Mouse (Mus musculus) ES-Bruce4 (cell line): Measurements from ENCODE around the gene Slc9a6. TPM values are rescaled to one million over a fixed set of nuclear protein-coding genes. Genes with fewer than 3 reads are reported as not detected.

Source experiments
- H3K27ac ChIP-seq: 2 replicates; pipeline ENCODE4 v1.5.1; 2012; ENCODE audit warnings: low read length, inconsistent platforms; ENCODE audit not compliant: insufficient read depth
- H3K27me3 ChIP-seq: 2 replicates; pipeline ENCODE4 v1.6.1; 2012; ENCODE audit warnings: mild to moderate bottlenecking, low read length, inconsistent platforms; ENCODE audit not compliant: control insufficient read depth, poor library complexity, insufficient read depth, severe bottlenecking
- H3K36me3 ChIP-seq: 2 replicates; pipeline ENCODE4 v1.6.1; 2012; ENCODE audit warnings: inconsistent platforms, mild to moderate bottlenecking, low read length, moderate library complexity; ENCODE audit not compliant: control insufficient read depth, poor library complexity, insufficient read depth, severe bottlenecking
- H3K4me1 ChIP-seq: one replicate; pipeline ENCODE4 v1.8.1; 2011; ENCODE audit warnings: low read length; ENCODE audit not compliant: control insufficient read depth, insufficient read depth
- H3K4me3 ChIP-seq: 2 replicates; pipeline ENCODE4 v1.5.1; 2011; ENCODE audit warnings: low read depth, mild to moderate bottlenecking, low read length
- H3K9ac ChIP-seq: 2 replicates; pipeline ENCODE4 v1.6.1; 2012; ENCODE audit warnings: low read depth, mild to moderate bottlenecking, inconsistent platforms; ENCODE audit not compliant: poor library complexity, severe bottlenecking
- H3K9me3 ChIP-seq: replicated peaks from 2 replicates; pipeline ENCODE4 v1.6.1; 2012; ENCODE audit warnings: mild to moderate bottlenecking, low read length, inconsistent platforms; ENCODE audit not compliant: control insufficient read depth, poor library complexity, insufficient read depth, severe bottlenecking
- CTCF ChIP-seq: IDR thresholded peaks from one replicate; pipeline ENCODE4 v1.8.1; 2011; ENCODE audit warnings: low read depth, low read length
- EP300 ChIP-seq: IDR thresholded peaks from 2 replicates; pipeline ENCODE4 v1.6.1; 2011; ENCODE audit warnings: low read depth, low read length; ENCODE audit not compliant: insufficient read depth
- POLR2A ChIP-seq: IDR thresholded peaks from one replicate; pipeline ENCODE4 v1.8.1; 2011; ENCODE audit warnings: low read length; ENCODE audit not compliant: insufficient read depth
- polyA plus RNA-seq: library from polyadenylated mRNA; stranded (reverse); fragments of >200 nt; gene quantifications from 2 replicates; pipeline ENCODE4 v1.2.4, GENCODE M21; 2011; ENCODE audit warnings: low read depth; ENCODE audit not compliant: missing spikeins, insufficient read depth, insufficient read length

Gene Slc9a6
- polyA plus RNA-seq, 1 experiment = 9.9 TPM

DNA sequence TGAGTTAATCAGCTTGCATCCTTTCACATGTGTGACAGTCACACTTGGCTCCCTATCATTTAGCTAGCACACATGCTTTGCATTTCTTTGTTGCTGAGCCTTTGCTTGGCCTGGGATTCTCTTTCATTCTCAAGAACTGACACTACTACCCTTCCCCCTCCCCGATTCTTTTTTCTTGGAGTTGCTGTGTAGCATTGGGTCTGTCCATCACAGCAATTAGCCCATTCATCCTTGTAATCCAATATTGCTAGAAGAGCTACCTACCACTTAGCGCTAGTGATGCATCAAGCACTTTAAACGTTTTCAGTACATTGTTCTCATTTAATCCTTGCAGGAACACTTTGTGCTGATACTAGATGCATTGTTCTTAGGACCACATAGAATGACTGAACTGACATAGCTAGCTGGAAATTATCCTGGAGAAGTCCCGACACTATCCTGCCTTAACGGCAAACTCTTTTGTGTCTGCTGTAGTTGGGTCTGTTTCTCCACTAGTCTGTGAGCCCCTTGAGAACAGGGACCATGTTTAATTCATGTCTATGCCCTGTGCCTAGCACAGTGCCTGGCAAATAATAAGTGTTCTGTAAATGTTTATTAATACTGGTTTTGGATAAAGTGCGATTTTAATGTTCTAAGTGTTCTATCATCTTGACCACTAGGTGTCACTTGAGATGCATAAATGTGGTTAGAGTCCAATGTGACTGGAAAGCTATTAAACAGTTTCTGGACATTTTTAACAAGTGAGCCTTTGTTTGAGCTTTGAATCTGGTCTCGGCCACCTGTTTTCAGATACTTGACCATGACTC, 40.2 kb downstream of the Slc9a6 start:
- TF ChIP-seq POLR2A (no peak), EP300 (no peak), CTCF (no peak)

DNA sequence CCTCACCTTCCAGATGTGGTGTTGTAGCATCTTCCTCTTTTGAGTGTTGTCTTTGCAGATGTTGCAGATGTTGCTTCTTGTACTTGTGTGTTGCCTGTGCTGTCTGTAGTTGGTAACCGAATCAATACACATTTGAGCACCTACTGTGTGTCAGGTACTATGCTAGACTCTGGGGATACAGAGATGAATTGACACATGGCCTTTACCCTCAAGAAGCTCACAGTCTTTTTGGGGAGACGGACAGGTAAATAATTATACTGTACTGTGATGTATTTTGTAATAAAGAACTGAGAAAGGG, 40.7 kb downstream of the Slc9a6 start:
- Histone ChIP-seq H3K4me3 (no peak overlapping the region), H3K9me3 (no peaks in the 10 kb centered on the region), H3K27ac (no peak overlapping the region), H3K36me3 (no peaks in the 10 kb centered on the region), H3K4me1 (no peaks in the 10 kb centered on the region), H3K27me3 (no peaks in the 10 kb centered on the region), H3K9ac (no peak overlapping the region)
- TF ChIP-seq POLR2A = no peak
- TF ChIP-seq EP300 = no peak
- TF ChIP-seq CTCF = no peak

More for the DNA sequence above, 40.2 kb downstream of the Slc9a6 start:
- no peak overlapping the region for H3K4me3 ChIP-seq
- no peaks in the 10 kb centered on the region for H3K27me3 ChIP-seq
- no peaks in the 10 kb centered on the region for H3K9me3 ChIP-seq
- no peak overlapping the region for H3K27ac ChIP-seq
- no peaks in the 10 kb centered on the region for H3K4me1 ChIP-seq
- H3K9ac ChIP-seq = no peak overlapping the region
- no peaks in the 10 kb centered on the region for H3K36me3 ChIP-seq

DNA sequence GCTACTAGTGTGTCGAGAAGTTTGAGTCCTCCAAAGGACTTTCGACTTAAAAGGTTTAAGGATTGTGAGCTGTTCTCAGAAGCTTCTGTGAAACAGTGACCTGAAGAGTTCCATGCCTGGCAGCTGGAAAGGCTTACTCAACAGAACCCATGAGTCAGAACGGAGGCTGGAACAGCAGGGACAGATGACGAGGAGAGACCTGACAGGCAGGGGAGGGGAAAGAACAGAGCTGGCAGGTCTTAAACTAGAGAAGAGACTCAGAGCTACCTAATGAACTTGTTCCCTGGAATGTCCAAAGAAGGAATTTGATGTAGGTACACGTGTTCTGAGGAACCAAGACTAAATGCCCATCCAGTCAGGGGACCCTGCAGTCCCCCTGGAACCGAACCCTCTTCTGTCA, 41.3 kb downstream of the Slc9a6 start:
- Histone ChIP-seq H3K9me3 (no peaks in the 10 kb centered on the region), H3K27me3 (no peaks in the 10 kb centered on the region), H3K4me3 (no peak overlapping the region), H3K27ac (no peak overlapping the region), H3K36me3 (no peaks in the 10 kb centered on the region), H3K4me1 (no peaks in the 10 kb centered on the region), H3K9ac (no peak overlapping the region)
- no peak for TF ChIP-seq EP300

DNA sequence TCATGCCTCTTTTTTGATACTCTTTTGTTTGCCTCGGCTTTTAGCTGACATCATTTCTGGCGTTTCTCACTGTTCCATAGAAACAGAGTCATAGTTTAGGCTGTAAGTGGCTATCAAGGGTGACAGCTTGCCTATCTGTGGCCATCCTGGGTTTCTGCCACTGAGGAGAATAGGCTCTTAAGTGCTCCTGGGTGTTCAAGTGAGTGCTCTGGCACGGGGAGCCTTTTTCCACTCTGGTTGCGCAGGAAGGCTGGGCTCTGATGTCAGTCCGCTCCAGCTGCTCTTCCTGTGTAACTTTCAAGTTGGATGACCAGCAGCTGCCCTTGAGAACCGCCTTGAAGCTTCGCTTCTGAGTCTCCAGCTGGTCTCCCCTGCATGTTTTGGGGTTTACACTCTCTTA, 42.2 kb downstream of the Slc9a6 start:
- Histone ChIP-seq H3K4me1 (no peaks in the 10 kb centered on the region), H3K4me3 (no peak overlapping the region), H3K9ac (no peak overlapping the region), H3K27me3 (no peaks in the 10 kb centered on the region), H3K36me3 (no peaks in the 10 kb centered on the region), H3K27ac (no peak overlapping the region), H3K9me3 (no peaks in the 10 kb centered on the region)
- no peak for TF ChIP-seq EP300
- no peak for TF ChIP-seq CTCF
- no peak for TF ChIP-seq POLR2A

DNA sequence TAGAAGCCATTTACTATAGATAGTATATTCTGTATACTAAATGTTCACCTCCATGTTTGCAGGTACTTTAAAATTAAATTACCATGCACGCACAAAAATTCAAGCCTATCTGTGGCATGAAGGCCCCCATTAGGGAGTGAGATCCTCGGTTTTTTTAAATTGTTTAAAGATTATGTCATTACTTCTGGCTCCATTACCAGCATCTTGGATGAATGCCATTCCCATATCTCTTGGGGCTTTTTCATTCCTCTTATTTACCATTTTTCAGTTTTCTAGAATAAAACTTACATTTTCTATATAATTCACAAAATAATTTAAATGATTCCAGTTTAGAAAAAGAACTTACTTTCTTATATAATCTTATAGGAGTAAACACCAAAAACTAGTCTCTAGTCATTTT, 46.1 kb downstream of the Slc9a6 start:
- TF ChIP-seq EP300 = no peak
- TF ChIP-seq CTCF = no peak
- TF ChIP-seq POLR2A = no peak
- no peaks in the 10 kb centered on the region for H3K4me1 ChIP-seq
- no peak overlapping the region for H3K9ac ChIP-seq
- no peak overlapping the region for H3K4me3 ChIP-seq
- H3K27ac ChIP-seq = no peak overlapping the region
- H3K9me3 ChIP-seq = no peaks in the 10 kb centered on the region
- no peaks in the 10 kb centered on the region for H3K27me3 ChIP-seq
- no peaks in the 10 kb centered on the region for H3K36me3 ChIP-seq

DNA sequence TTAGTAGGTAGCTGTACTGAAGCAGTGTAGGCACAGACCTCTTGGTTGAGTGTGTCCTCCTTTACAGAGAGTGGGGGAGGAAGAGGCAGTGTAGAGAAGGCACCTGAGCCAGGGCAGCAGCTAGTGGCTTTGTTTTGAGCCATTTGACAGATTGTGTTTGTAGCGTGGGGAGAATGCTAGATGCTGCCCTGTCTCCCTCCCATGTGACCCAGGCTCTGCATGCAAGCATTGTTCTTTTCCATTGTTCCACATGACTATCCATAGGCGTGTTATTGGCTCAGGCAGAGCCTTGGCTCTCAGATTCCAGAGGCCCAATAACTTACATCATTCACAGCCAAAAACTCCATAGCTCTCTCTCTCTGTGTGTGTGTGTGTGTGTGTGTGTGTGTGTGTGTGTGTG, 49.7 kb downstream of the Slc9a6 start:
- Histone ChIP-seq H3K27ac (no peak overlapping the region), H3K4me3 (no peak overlapping the region), H3K9ac (no peak overlapping the region), H3K36me3 (no peaks in the 10 kb centered on the region), H3K4me1 (no peaks in the 10 kb centered on the region), H3K27me3 (no peaks in the 10 kb centered on the region), H3K9me3 (no peaks in the 10 kb centered on the region)
- TF ChIP-seq EP300 = no peak
- TF ChIP-seq POLR2A = no peak
- TF ChIP-seq CTCF = no peak
